Mouse (Mus musculus): ENCODE results near the gene Xaf1.
"Not testable (repeated sequence)": the region's sequence is repeated elsewhere in the genome, so short reads cannot be mapped to it uniquely, and the experiment has no call there.

Xaf1 gene

DNA sequence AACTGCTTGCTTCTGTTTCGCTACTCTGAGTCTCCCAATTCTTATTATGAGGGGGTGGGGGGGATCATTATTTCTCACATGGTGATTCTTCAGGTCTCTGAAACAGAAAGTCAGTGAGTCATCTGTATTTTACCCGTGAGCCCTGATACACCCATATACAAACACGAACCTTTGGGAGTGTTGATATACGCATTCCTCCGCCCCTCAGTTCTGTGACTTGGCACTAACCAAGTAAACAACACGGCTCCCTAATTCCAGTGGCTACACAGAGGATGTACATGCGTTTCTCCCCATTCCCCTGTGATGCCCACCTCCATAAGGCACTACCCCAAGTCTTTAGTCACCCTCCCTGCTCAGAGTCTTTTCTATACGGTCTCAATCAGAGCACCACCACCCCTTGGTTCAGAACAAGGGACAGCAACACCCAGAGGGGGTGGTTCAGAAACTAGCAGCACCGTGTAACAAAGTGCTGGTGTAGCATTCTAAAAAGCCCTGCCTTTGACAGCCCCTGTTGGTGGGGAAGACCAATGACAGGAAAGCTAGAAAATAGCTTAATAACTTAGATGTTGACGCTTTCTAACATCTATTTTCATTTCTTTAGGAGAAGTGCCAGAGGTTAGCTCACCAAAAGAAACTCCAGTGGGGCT lies 10.0 kb downstream of the Xaf1 start:
- no peak for DNase-seq (ENCODE audit: low spot score)

DNA sequence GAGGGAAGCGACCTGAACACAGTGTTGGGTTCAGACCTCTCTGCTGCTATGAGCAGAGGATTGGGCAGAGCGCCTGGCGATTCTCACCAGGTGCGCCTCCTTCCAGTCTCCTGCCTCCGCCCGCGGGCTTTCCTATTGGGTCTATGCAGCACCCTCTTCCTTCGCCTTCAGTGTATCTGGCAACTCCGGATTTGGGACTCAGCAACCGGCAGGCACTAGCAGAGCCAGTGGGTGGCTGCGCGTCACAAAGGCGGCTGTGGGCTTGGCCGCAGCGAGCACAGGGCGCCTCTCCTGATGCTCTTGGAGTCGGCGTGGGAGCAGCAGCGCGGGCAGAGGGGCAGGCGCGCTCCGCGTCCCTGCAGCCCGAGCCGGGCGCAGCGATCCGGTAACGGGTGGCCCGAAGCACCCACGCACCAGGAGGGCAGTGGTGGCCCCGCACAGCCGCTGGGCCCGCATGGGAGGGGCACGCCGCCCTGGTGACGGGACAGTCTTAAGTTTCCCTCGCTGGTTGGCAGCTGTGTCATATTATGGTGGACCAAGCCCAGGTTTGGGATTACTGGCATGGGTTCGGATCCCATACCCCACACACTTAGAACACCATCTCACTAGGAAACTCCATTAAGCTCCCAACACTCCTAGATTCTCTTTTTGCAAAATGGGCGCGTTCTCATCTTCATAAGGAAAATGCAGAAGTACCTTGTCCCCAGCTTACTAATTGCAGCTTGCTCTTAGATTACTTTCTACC lies 12.9 kb downstream of the Xaf1 start, which contains the start of gene Fbxo39:
Gene Fbxo39, plus strand, starts transcription at position 294 of the 745 bp plus-strand sequence.
- DNase-seq (ENCODE audit: low spot score): no peak

GRCm38 (mm10) chr11:72318026-72318425 lies 16.6 kb downstream of the Xaf1 start:
- DNase-seq (ENCODE audit: low spot score): no peak

- no peak for DNase-seq (ENCODE audit: low spot score)
These were observed 23.0 kb downstream of the Xaf1 start for GRCm38 (mm10) chr11:72324431-72324830.

DNA sequence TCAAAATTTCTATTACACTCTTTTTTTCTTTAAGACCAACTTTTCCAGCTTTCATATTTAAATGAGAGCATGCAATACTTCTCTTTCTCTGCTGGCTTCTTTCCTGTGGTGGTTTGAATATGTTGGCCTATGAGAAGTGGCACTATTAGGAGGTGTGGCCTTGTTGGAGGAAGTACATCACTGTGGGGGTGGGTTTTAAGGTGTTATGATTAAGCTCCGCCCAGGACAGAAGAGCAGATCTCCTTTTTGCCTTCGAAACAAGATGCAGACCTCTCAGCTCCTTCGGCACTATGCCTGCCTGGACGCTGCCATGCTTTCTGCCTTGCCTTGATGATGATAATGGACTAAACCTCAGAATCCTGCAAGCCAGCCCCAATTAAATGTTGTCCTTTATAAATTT lies 24.3 kb downstream of the Xaf1 start:
- DNase-seq (ENCODE audit: low spot score): no peak

GRCm38 (mm10) chr11:72332951-72333667 lies 31.7 kb downstream of the Xaf1 start:
- DNase-seq (ENCODE audit: low spot score): no peak

- no peak for DNase-seq (ENCODE audit: low spot score)
These were observed 33.2 kb downstream of the Xaf1 start for GRCm38 (mm10) chr11:72334653-72335052.

DNA sequence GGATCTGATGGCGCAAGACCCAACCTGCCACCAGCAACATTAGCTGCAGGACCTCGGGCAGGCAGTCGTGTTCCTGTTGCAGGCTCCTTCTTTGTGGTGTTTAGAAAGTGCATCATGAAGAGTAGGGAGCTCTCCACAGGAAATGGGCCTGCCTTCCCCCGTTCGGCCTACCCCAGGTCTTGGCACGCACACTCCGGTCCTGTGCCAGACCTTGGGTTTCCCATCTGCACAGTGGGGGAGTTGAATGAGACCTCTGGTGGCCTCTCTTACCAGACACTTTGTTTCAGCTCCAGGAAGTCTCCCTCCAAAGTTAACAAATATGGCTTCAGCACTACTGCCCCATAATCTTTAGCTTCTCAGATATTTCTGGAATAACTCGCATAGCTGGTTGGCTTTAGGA lies 35.3 kb downstream of the Xaf1 start:
- no peak for DNase-seq (ENCODE audit: low spot score)

- no peak for DNase-seq (ENCODE audit: low spot score)
These were observed 37.0 kb downstream of the Xaf1 start for GRCm38 (mm10) chr11:72338437-72338871.

GRCm38 (mm10) chr11:72339716-72340115 lies 38.3 kb downstream of the Xaf1 start:
- no peak for DNase-seq (ENCODE audit: low spot score)

- peak; percentile 63 for DNase-seq (ENCODE audit: low spot score)
These were observed 41.3 kb downstream of the Xaf1 start for GRCm38 (mm10) chr11:72342549-72343237.

DNA sequence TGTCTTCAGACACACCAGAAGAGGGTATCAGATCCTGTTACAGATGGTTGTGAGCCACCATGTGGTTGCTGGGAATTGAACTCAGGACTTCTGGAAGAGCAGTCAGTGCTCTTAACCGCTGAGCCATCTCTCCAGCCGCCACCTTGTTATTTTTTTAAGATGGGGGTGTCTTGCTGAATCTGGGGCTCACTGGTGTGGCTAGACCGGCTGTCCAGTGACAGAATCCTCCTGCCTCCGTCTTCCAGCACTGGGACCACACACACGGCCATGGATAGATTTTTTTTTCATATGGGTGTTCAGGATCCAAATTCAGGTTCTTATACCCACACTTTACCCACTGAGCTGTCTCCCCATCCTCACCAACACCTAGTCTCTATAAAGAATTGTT lies 41.8 kb downstream of the Xaf1 start:
- DNase-seq (ENCODE audit: low spot score): not testable (repeated sequence)

DNA sequence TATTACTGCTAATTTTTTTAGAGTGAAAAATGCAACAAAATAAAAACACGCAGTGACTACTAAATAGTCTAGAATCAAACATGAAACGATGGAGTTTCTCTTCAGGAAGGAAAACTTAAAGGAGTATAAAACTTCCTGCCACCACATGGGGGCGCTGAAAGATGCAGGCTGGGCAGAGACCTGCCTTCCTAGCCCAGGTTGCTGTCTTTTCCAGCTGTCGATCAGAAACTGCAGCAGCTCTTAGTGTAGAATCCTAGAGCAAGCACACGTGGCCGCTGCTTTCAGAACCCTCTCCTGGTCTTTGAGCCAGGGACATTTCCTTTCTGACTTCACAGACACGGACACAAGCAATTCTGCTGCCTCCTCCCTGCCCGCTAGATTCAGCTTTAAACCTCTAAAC lies 42.5 kb downstream of the Xaf1 start:
- DNase-seq (ENCODE audit: low spot score): peak; percentile 60

DNA sequence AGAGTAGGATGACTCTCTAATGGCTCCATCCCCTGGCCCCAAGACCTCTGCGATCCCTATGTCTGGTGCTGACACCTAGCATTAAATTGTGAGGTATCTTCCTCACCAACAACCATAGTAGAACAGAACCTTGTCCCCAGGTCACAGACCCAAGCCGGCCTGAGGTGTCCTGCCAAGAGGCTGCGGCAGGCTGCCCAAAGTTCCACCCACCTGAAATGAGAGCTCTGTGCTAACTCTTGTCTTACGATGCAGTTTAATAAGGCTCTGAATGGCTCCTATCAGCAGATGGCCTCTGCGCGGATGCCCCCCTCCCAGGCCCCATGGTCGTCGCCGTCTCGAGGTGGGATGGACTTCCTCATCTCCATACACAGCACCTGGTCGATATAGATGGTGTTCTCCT lies 43.1 kb downstream of the Xaf1 start:
- no peak for DNase-seq (ENCODE audit: low spot score)

- DNase-seq (ENCODE audit: low spot score): no peak
These were observed 47.1 kb downstream of the Xaf1 start for GRCm38 (mm10) chr11:72348563-72348962.

GRCm38 (mm10) chr11:72349016-72349415 lies 47.6 kb downstream of the Xaf1 start:
- DNase-seq (ENCODE audit: low spot score): no peak

DNA sequence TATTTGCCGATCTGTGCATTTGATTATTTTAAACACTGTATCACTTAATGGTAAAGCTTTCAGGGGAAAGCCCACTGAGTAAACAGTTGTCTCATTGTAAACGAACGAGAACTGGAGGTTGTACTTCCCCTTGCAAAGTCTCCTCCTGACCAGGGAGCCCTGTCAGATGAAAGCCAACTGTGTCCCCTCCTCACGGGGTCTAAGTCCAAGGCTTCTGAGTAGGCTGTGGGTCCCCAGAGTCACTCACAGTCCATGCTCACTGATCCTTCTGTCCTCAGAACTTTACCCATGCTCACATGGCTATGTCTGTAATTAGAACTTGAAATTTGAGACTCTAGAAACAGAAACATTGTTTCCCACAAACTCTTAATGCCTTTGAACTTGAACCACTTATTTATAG lies 48.2 kb downstream of the Xaf1 start:
- DNase-seq (ENCODE audit: low spot score): no peak

GRCm38 (mm10) chr11:72352272-72352671 lies 50.8 kb downstream of the Xaf1 start:
- DNase-seq (ENCODE audit: low spot score): no peak

DNA sequence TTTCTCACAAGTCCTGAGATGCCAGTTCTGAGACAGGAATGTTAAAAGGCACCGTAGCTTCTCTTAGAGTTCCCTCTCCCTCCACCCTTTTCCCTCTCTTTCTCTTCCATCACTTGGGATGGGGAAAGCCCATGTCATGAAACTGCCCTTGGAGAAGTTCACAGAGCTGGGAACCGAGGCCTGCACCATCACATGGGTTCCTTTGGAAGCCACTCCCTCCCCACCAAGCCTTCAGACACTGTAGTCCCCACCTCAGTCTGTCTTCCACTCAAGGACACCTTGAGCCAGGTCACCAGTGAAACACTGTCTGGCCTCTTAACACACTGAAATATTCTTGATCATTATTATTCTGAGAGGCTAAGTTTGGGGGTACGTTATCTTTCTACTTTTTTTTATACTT lies 51.8 kb downstream of the Xaf1 start:
- DNase-seq (ENCODE audit: low spot score): no peak

GRCm38 (mm10) chr11:72354971-72355728 lies 53.7 kb downstream of the Xaf1 start:
- DNase-seq (ENCODE audit: low spot score): peak; percentile 78
